Mouse (Mus musculus) small intestine, adult 2 months (tissue): ENCODE data around the gene Dtd1. TPM values are rescaled to one million over a fixed set of nuclear protein-coding genes. Genes with fewer than 3 reads are reported as not detected.

ENCODE experiments used
- H3K27ac ChIP-seq: fragments of 200-500 bp; 2 replicates; pipeline ENCODE4 v1.5.1; 2012; ENCODE audit warnings: low read depth, low read length, control low read depth, inconsistent platforms; ENCODE audit not compliant: insufficient read depth
- H3K27me3 ChIP-seq: fragments of 200-500 bp; 2 replicates; pipeline ENCODE4 v1.6.1; 2012; ENCODE audit warnings: mild to moderate bottlenecking, moderate library complexity, low read length, inconsistent platforms; ENCODE audit not compliant: control insufficient read depth, insufficient read depth
- H3K36me3 ChIP-seq: fragments of 200-500 bp; 2 replicates; pipeline ENCODE4 v1.6.1; 2012; ENCODE audit warnings: mild to moderate bottlenecking, low read length, control low read depth, inconsistent platforms; ENCODE audit not compliant: control insufficient read depth, insufficient read depth
- H3K4me1 ChIP-seq: fragments of 200-500 bp; 2 replicates; pipeline ENCODE4 v1.6.1; 2012; ENCODE audit warnings: low read length, inconsistent platforms, mixed read lengths; ENCODE audit not compliant: control insufficient read depth, insufficient read depth, insufficient read length
- H3K4me3 ChIP-seq: fragments of 200-500 bp; 2 replicates; pipeline ENCODE4 v1.5.1; 2012; ENCODE audit warnings: low read depth, mild to moderate bottlenecking, control low read depth, inconsistent platforms, low read length, moderate library complexity
- CTCF ChIP-seq: fragments of 200-500 bp; IDR thresholded peaks from 2 replicates; pipeline ENCODE4 v1.5.1; 2012; ENCODE audit warnings: low read depth, mild to moderate bottlenecking, control low read depth, inconsistent platforms, low read length, moderate library complexity, mixed read lengths; ENCODE audit not compliant: insufficient replicate concordance, insufficient read length; ENCODE audit errors: extremely low read depth
- POLR2A ChIP-seq: fragments of 200-500 bp; IDR thresholded peaks from 2 replicates; pipeline ENCODE4 v1.6.1; 2012; ENCODE audit warnings: low read depth, mild to moderate bottlenecking, control low read depth, inconsistent platforms, low read length, moderate library complexity
- WGBS: fragments of 180-500 bp; shearing (Covaris S2); methylation state at CpG from one replicate; pipeline ENCODE4 v1.1.7; 2018; 5-methylcytosine and 5-hydroxymethylcytosine counted together
- polyA plus RNA-seq: library from polyadenylated mRNA; depleted of rRNA; stranded (reverse); fragments of >200 nt; gene quantifications from 2 replicates; pipeline ENCODE4 v1.2.3, GENCODE M21; 2012

Dtd1 gene
- polyA plus RNA-seq, 1 experiment: 3.8 TPM

DNA sequence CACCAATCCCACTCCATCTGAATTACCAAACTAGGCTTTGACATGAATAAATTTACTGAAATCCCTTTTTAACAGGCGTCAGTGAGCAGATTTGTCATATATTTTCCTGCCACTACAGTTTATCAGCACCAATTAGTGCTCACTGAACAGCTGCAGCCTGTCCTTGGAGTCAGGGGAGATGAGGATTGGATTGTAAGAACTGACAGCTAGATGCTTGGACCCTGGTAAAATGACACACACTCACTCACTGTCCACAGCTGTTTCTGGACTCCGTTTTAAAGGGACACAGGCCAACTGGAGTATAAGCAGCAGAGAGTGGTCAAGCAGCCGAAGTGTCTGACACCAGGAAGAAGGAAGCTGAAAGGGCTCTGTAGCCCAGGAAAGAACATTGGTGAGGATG is 169.9 kb downstream of the Dtd1 start:
- H3K27ac ChIP-seq: peak overlapping the region; percentile 35
- 62% methylated on average over 3 of the region's 3 CpGs for WGBS
- H3K27me3 ChIP-seq: no peaks in the 10 kb centered on the region
- TF ChIP-seq CTCF: no peak
- no peak for TF ChIP-seq POLR2A
- no peaks in the 10 kb centered on the region for H3K36me3 ChIP-seq
- H3K4me1 ChIP-seq: no peaks in the 10 kb centered on the region
- H3K4me3 ChIP-seq: no peak overlapping the region

DNA sequence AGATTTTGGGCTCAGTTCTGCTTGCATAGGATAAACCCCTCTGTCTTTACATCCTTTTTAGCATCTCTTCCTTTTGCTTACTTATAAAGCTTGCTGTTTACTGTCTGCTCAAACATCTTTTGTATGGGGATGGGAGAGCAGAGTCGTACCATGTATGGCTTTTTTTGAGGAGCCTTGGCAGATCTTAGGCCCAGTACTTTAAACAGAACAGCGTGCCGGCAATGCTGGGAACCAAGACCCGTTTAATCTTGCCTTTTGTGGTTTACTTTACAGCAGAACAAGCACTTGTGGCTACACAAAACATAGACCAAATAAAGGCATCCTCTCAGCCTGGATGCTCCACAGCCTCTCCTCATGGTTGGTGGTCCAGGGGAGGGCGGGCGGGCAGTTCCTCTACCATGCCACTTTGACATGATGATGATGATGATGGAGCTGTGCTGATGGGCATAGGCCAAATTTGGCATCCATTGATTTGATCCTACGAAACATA is 170.8 kb downstream of the Dtd1 start:
- peak overlapping the region; percentile 41; the same call in 1 of the 2 replicates for H3K27ac ChIP-seq
- H3K4me1 ChIP-seq: no peaks in the 10 kb centered on the region
- H3K27me3 ChIP-seq: no peaks in the 10 kb centered on the region
- no peak for TF ChIP-seq POLR2A
- no peak for TF ChIP-seq CTCF
- WGBS: 85% methylated on average over 7 of the region's 7 CpGs
- H3K4me3 ChIP-seq: no peak overlapping the region
- no peaks in the 10 kb centered on the region for H3K36me3 ChIP-seq

DNA sequence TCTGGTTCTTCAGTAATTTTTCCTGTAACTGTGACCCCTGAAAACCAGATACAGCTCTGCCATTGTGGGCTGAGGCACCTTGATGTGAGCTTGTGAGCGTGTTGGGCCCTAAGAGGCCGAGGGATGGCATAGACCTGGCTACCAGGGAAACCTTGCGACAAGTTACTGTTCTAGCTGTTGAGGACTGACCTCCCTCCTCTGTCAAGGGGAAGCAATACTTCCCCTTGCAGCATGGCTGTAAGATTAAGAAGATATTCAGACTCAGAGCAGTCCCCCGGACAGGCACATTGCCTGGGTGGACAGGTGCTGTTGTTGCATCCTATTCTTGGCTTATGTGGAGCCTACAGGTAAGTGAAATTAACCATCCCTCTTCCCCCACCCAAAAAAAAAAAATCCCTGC is 172.1 kb downstream of the Dtd1 start:
- Histone ChIP-seq H3K4me3 (no peak overlapping the region), H3K27ac (no peak overlapping the region), H3K27me3 (no peaks in the 10 kb centered on the region), H3K4me1 (no peaks in the 10 kb centered on the region), H3K36me3 (no peaks in the 10 kb centered on the region)
- no peak for TF ChIP-seq CTCF
- no peak for TF ChIP-seq POLR2A
- 79% methylated on average over 4 of the region's 4 CpGs for WGBS

DNA sequence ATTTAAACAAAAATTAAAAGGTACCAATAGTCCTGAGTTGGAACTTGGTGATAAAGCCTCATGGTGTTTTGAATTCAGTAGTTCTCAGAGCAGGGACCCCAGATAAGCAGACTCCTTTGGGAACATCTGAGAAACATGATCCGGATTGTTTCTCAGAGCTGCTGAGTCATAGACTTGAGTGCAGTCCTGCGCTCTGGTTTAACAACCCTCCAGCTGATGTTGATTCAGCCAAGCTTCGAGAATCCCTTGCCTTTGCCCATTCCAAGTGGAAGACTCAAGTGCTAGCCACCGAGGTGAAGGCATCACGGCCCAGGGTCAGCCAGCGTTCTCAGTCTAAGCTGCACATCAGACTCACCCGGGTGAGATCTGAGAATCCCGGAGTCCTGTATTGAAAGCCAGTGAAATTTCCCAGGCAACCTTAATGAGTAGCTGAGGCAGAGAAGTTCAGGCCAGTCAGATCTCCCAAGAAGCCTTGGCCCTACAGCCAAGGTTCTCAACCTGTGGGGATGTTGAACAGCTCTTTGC is 175.0 kb downstream of the Dtd1 start:
- no peak overlapping the region for H3K4me3 ChIP-seq
- H3K36me3 ChIP-seq: no peaks in the 10 kb centered on the region
- H3K27ac ChIP-seq: 0 out of 2 replicates have a peak overlapping the region, but pooled peaks have one; percentile 22
- H3K4me1 ChIP-seq: no peaks in the 10 kb centered on the region
- 68% methylated on average over 8 of the region's 8 CpGs for WGBS
- TF ChIP-seq CTCF: no peak
- TF ChIP-seq POLR2A: no peak
- H3K27me3 ChIP-seq: no peaks in the 10 kb centered on the region

DNA sequence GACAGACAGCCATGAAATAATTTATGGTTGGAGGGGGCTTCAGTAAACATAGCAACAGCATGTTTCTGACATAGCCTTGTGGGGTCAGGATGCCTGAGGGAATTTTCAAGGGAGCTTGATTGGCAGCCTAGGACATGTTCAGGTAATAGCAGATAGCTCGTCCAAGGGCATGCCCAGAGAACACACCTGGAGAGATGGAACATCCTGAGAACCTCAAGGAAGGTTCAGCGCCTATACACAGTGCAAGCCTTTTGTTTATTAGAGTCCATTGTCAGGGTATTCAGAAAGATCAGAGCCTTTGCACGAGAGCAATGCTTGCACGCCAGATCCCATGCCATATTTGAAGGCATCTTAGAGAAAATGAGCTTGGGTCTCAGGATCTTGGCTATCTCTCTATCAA is 175.9 kb downstream of the Dtd1 start:
- Histone ChIP-seq H3K27ac (no peak overlapping the region), H3K36me3 (no peaks in the 10 kb centered on the region)
- WGBS: 91% methylated on average over 4 of the region's 4 CpGs

DNA sequence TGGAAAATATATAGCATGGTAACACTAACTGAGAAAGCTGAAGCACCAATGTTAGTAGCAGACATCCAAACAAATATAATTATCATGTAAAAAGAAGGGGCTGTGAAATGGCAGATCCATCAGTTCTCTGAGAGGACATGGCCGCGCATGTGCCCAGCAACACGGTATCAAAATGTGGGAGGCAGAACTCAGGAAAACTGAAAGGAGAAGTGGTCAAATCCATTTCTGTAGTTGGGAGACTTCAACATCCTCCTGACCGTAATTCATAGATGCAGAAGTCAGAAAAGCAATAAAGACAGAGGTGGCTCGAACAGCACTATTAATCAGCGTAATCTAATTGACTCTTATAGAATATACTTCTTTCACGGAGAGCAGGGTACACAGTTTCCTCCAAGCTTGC is 179.6 kb downstream of the Dtd1 start:
- Histone ChIP-seq H3K27ac (no peak overlapping the region), H3K4me1 (no peaks in the 10 kb centered on the region), H3K27me3 (no peaks in the 10 kb centered on the region), H3K36me3 (no peaks in the 10 kb centered on the region), H3K4me3 (no peak overlapping the region)
- TF ChIP-seq POLR2A: no peak
- no peak for TF ChIP-seq CTCF
- 83% methylated on average over 7 of the region's 7 CpGs for WGBS

More for the DNA sequence above, 175.9 kb downstream of the Dtd1 start:
- no peak for TF ChIP-seq CTCF
- no peak for TF ChIP-seq POLR2A
- Histone ChIP-seq H3K4me1 (no peaks in the 10 kb centered on the region), H3K4me3 (no peak overlapping the region), H3K27me3 (no peaks in the 10 kb centered on the region)

DNA sequence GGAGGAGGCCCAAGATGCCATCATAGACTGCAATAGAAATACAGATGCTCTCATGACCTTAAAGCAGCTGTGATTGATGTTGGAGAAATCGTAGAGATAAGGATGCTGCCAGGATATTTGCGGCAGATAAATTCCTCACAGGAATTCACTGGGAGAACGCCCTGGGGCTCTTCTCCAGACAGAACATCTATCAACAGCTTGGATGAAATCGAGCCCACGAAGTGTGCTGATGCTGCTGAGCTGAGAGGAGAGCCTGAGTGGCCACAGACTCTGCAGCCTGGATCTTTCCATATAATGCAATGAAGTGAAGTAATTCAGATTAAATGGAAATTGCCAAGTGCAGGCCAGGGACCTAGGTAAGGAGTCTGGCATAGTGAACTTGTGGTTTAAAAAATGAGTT is 181.0 kb downstream of the Dtd1 start:
- Histone ChIP-seq H3K4me3 (no peak overlapping the region), H3K27me3 (no peaks in the 10 kb centered on the region), H3K27ac (no peak overlapping the region), H3K36me3 (no peaks in the 10 kb centered on the region), H3K4me1 (no peaks in the 10 kb centered on the region)
- TF ChIP-seq POLR2A: no peak
- TF ChIP-seq CTCF: no peak
- 59% methylated on average over 5 of the region's 5 CpGs for WGBS
